Mouse (Mus musculus): Measurements from ENCODE around the gene Klk14. TPM values are rescaled to one million over a fixed set of nuclear protein-coding genes. Genes with fewer than 3 reads are reported as not detected.
"Not testable (repeated sequence)": the region's sequence is repeated elsewhere in the genome, so short reads cannot be mapped to it uniquely, and the experiment has no call there.

The Klk14 gene
- polyA plus RNA-seq, 1 experiment from 2014 or later: not detected

- peak overlapping the region; percentile 51 for H3K4me2 ChIP-seq (ENCODE audit: low read length)
- H3K4me3 ChIP-seq (replicated peaks; ENCODE audit: low read length): peak overlapping the region; percentile 54
- H3K9me3 ChIP-seq (ENCODE audit: control insufficient read depth, low read length): no peaks in the 10 kb centered on the region
- peak; percentile 58 for ATAC-seq
- 67% methylated on average over 11 of the region's 11 CpGs for WGBS
- peak overlapping the region; percentile 43 for H3K9ac ChIP-seq (replicated peaks; ENCODE audit: low read depth, low read length)
- peaks cover 14% of the 10 kb centered on the region for H3K36me3 ChIP-seq (ENCODE audit: control insufficient read depth, insufficient read depth)
- H3K4me1 ChIP-seq (replicated peaks; ENCODE audit: control insufficient read depth, insufficient read depth, low read length): peaks cover 8% of the 10 kb centered on the region
- no peaks in the 10 kb centered on the region for H3K27me3 ChIP-seq (replicated peaks; ENCODE audit: control insufficient read depth, insufficient read depth, low read length)
- no peak overlapping the region for H3K27ac ChIP-seq (ENCODE audit: low read length)
Observed at GRCm38 (mm10) chr7:43671064-43671808, 19.0 kb upstream of the Klk14 start.

GRCm38 (mm10) chr7:43671809-43672580 lies 18.2 kb upstream of the Klk14 start, which contains the start of gene Ctu1:
Ctu1 (plus strand) TSS chr7:43672016.
- Histone ChIP-seq H3K9ac (replicated peaks; ENCODE audit: low read depth, low read length) (peak within 1 kb of the TSS; percentile 60), H3K27ac (ENCODE audit: low read length) (no peak within 1 kb of the TSS), H3K36me3 (ENCODE audit: control insufficient read depth, insufficient read depth) (peaks cover 22% of the 10 kb centered on the region), H3K4me3 (replicated peaks; ENCODE audit: low read length) (peak within 1 kb of the TSS; percentile 54), H3K9me3 (ENCODE audit: control insufficient read depth, low read length) (no peaks in the 10 kb centered on the region), H3K4me1 (replicated peaks; ENCODE audit: control insufficient read depth, insufficient read depth, low read length) (peaks cover 8% of the 10 kb centered on the region), H3K27me3 (replicated peaks; ENCODE audit: control insufficient read depth, insufficient read depth, low read length) (no peaks in the 10 kb centered on the region), H3K4me2 (ENCODE audit: low read length) (peak within 1 kb of the TSS; percentile 87)
- WGBS: under 1% methylated on average over 26 of the region's 26 CpGs
- peak; percentile 97 for ATAC-seq

- Histone ChIP-seq H3K4me1 (replicated peaks; ENCODE audit: control insufficient read depth, insufficient read depth, low read length) (peaks cover 8% of the 10 kb centered on the region), H3K27me3 (replicated peaks; ENCODE audit: control insufficient read depth, insufficient read depth, low read length) (no peaks in the 10 kb centered on the region), H3K9ac (replicated peaks; ENCODE audit: low read depth, low read length) (peak overlapping the region; percentile 60), H3K4me3 (replicated peaks; ENCODE audit: low read length) (peak overlapping the region; percentile 54), H3K27ac (ENCODE audit: low read length) (no peak overlapping the region), H3K4me2 (ENCODE audit: low read length) (peak overlapping the region; percentile 87), H3K9me3 (ENCODE audit: control insufficient read depth, low read length) (no peaks in the 10 kb centered on the region), H3K36me3 (ENCODE audit: control insufficient read depth, insufficient read depth) (peaks cover 29% of the 10 kb centered on the region)
- peak; percentile 1; the same call in 1 of the 2 replicates for ATAC-seq
- WGBS: 9% methylated on average over 10 of the region's 10 CpGs
Observed at GRCm38 (mm10) chr7:43672581-43673260, 17.5 kb upstream of the Klk14 start.

- Histone ChIP-seq H3K27me3 (replicated peaks; ENCODE audit: control insufficient read depth, insufficient read depth, low read length) (no peaks in the 10 kb centered on the region), H3K9me3 (ENCODE audit: control insufficient read depth, low read length) (no peaks in the 10 kb centered on the region), H3K9ac (replicated peaks; ENCODE audit: low read depth, low read length) (no peak overlapping the region), H3K4me3 (replicated peaks; ENCODE audit: low read length) (no peak overlapping the region), H3K4me1 (replicated peaks; ENCODE audit: control insufficient read depth, insufficient read depth, low read length) (peaks cover 8% of the 10 kb centered on the region), H3K27ac (ENCODE audit: low read length) (no peak overlapping the region), H3K36me3 (ENCODE audit: control insufficient read depth, insufficient read depth) (peaks cover 36% of the 10 kb centered on the region), H3K4me2 (ENCODE audit: low read length) (no peak overlapping the region)
- no peak for ATAC-seq
- WGBS: 94% methylated on average over 32 of the region's 32 CpGs
Observed at GRCm38 (mm10) chr7:43675091-43675490, 15.1 kb upstream of the Klk14 start.

DNA sequence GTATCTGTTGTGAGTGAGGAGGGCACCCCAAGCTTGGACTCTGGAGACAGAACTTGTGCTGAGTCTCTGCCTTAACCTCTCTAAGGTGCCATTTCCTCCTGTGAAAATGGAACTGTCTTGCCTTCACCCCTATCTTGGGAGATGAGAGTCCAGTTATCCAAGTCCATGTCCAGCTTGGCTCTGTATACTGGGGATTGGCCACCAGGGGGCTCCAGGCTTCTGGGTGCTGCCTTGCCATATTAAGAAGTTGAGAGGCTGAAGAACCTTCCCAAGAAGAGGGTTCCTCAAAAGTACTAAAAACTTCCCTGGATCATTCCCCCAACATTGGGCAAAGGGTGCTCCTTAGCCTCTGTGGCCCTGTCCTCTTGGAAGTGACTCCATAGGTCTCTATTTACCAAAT lies 11.7 kb upstream of the Klk14 start:
- no peaks in the 10 kb centered on the region for H3K9me3 ChIP-seq (ENCODE audit: control insufficient read depth, low read length)
- no peaks in the 10 kb centered on the region for H3K27me3 ChIP-seq (replicated peaks; ENCODE audit: control insufficient read depth, insufficient read depth, low read length)
- no peak overlapping the region for H3K27ac ChIP-seq (ENCODE audit: low read length)
- H3K4me1 ChIP-seq (replicated peaks; ENCODE audit: control insufficient read depth, insufficient read depth, low read length): no peaks in the 10 kb centered on the region
- H3K4me3 ChIP-seq (replicated peaks; ENCODE audit: low read length): no peak overlapping the region
- ATAC-seq: no peak
- peaks cover 36% of the 10 kb centered on the region for H3K36me3 ChIP-seq (ENCODE audit: control insufficient read depth, insufficient read depth)
- no peak overlapping the region for H3K9ac ChIP-seq (replicated peaks; ENCODE audit: low read depth, low read length)
- no peak overlapping the region for H3K4me2 ChIP-seq (ENCODE audit: low read length)

DNA sequence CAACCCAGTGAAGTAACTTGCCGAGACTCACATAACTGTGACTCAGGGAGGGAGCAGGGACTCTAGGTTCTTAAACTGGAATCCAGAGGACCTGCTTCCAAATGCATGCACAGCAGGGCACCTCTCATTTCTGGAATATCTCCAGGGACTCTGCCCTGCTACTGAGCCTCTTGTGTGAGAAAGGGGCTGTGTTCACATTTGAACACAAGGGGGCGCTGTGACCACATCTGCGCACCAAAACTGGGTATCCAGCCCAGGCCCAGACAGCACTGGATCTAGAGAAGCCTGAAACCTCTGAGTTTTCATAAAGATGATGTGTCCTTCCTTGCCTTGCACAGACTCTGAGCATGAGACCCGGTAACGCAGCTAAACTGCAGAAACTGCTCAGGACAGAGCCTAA lies 9.3 kb upstream of the Klk14 start:
- Histone ChIP-seq H3K4me1 (replicated peaks; ENCODE audit: control insufficient read depth, insufficient read depth, low read length) (no peaks in the 10 kb centered on the region), H3K27me3 (replicated peaks; ENCODE audit: control insufficient read depth, insufficient read depth, low read length) (no peaks in the 10 kb centered on the region), H3K4me2 (ENCODE audit: low read length) (no peak overlapping the region), H3K9ac (replicated peaks; ENCODE audit: low read depth, low read length) (no peak overlapping the region), H3K9me3 (ENCODE audit: control insufficient read depth, low read length) (no peaks in the 10 kb centered on the region), H3K36me3 (ENCODE audit: control insufficient read depth, insufficient read depth) (peaks cover 25% of the 10 kb centered on the region), H3K4me3 (replicated peaks; ENCODE audit: low read length) (no peak overlapping the region), H3K27ac (ENCODE audit: low read length) (no peak overlapping the region)
- no peak for ATAC-seq
- WGBS: 21% methylated on average over 5 of the region's 5 CpGs

GRCm38 (mm10) chr7:43682511-43682910 lies 7.7 kb upstream of the Klk14 start:
- not testable (repeated sequence) for H3K4me3 ChIP-seq (replicated peaks; ENCODE audit: low read length); H3K4me1 ChIP-seq (replicated peaks; ENCODE audit: control insufficient read depth, insufficient read depth, low read length); H3K27ac ChIP-seq (ENCODE audit: low read length); H3K9me3 ChIP-seq (ENCODE audit: control insufficient read depth, low read length); H3K9ac ChIP-seq (replicated peaks; ENCODE audit: low read depth, low read length); ATAC-seq; H3K4me2 ChIP-seq (ENCODE audit: low read length); H3K27me3 ChIP-seq (replicated peaks; ENCODE audit: control insufficient read depth, insufficient read depth, low read length); H3K36me3 ChIP-seq (ENCODE audit: control insufficient read depth, insufficient read depth)
- WGBS: 29% methylated on average over 1 of the region's 1 CpGs

DNA sequence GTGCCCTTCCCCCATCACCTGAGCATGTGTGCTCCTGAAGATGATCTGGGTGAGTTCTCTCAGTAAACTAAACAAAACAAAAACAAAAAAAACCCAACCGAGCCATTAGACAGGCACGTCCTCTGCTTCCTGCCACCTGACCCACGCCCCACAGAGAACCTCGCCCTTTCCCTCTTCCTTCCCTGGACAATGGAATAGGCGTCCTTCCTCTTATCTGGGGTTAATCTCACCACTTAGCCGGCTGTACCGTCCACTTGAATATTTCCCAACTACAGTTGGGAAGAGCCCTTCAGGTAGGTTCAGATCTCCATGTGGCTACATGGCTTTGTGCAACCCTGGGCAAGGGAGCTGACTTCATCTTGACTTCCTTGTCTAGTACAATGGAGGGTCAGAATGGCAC lies 5.1 kb upstream of the Klk14 start:
- Histone ChIP-seq H3K4me3 (replicated peaks; ENCODE audit: low read length) (no peak overlapping the region), H3K4me1 (replicated peaks; ENCODE audit: control insufficient read depth, insufficient read depth, low read length) (no peaks in the 10 kb centered on the region), H3K36me3 (ENCODE audit: control insufficient read depth, insufficient read depth) (no peaks in the 10 kb centered on the region), H3K4me2 (ENCODE audit: low read length) (no peak overlapping the region), H3K9me3 (ENCODE audit: control insufficient read depth, low read length) (no peaks in the 10 kb centered on the region), H3K27me3 (replicated peaks; ENCODE audit: control insufficient read depth, insufficient read depth, low read length) (no peaks in the 10 kb centered on the region), H3K27ac (ENCODE audit: low read length) (no peak overlapping the region), H3K9ac (replicated peaks; ENCODE audit: low read depth, low read length) (no peak overlapping the region)
- 83% methylated on average over 7 of the region's 7 CpGs for WGBS
- no peak for ATAC-seq

DNA sequence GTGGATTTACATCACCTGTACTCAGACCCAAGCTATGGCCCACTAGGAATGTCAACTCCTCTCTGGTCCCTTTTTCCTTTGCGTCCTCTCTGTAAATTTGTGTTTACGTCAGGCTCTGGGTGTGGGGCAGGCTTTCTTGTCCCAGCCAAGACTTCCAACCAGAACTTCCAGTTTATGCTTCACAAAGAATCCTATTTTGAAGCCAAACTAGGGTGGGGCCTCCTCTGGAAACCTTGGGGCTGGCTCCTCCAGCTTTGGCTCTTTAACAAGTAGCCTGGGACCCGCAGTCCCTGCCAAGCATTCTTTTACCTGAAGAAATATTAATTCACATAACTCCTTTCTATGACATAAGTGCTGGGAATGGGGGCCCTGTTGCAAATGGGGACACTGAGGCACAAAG lies 19.8 kb downstream of the Klk14 start:
- no peaks in the 10 kb centered on the region for H3K36me3 ChIP-seq (ENCODE audit: control insufficient read depth, insufficient read depth)
- ATAC-seq: no peak
- WGBS: 97% methylated on average over 3 of the region's 3 CpGs
- H3K9me3 ChIP-seq (ENCODE audit: control insufficient read depth, low read length): no peaks in the 10 kb centered on the region
- H3K27ac ChIP-seq (ENCODE audit: low read length): no peak overlapping the region
- H3K9ac ChIP-seq (replicated peaks; ENCODE audit: low read depth, low read length): no peak overlapping the region
- no peak overlapping the region for H3K4me3 ChIP-seq (replicated peaks; ENCODE audit: low read length)
- H3K27me3 ChIP-seq (replicated peaks; ENCODE audit: control insufficient read depth, insufficient read depth, low read length): no peaks in the 10 kb centered on the region
- H3K4me1 ChIP-seq (replicated peaks; ENCODE audit: control insufficient read depth, insufficient read depth, low read length): no peaks in the 10 kb centered on the region
- H3K4me2 ChIP-seq (ENCODE audit: low read length): no peak overlapping the region

Measured in forebrain, embryonic 16.5 days (tissue).